Mouse (Mus musculus): ENCODE measurements around the gene Parvg. TPM values are rescaled to one million over a fixed set of nuclear protein-coding genes. Genes with fewer than 3 reads are reported as not detected.
A peak's percentile ranks its signal among the peaks of the same experiment; 100 is the strongest.

Gene Parvg
- polyA plus RNA-seq, 1 experiment from 2014 or later, result 1.6 TPM

DNA sequence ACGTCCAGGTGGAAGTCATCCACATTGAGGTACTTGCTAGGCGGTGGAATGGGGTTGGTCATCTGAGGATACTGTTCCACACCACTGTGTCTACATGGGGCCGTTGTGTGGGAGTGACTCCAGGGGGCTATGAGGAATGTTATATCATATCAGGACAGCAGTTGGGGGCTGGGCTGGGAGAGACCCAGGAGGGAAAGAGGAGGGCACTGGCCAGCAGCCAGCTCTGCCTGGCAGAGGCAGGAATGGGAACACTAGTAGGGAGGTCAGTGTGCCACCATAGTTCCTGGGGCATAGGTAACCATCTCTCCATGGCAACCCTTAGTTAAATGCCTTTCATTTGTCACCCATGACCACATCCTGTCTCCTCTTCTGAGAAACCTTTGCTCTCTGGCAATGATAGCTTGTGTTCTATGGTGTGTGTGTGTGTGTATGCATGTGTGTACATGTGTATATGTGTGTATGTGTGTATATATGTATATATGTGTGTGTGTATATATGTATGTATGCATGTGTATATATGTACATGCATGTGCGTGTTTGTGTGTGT lies 7.3 kb downstream of the Parvg start:
- WGBS, result 88% methylated on average over 4 of the region's 4 CpGs
- no peak overlapping the region for H3K9ac ChIP-seq
- H3K9me3 ChIP-seq, result no peaks in the 10 kb centered on the region
- H3K27ac ChIP-seq, result no peak overlapping the region
- 0 out of 2 replicates have a peak, but pooled peaks cover 4% of the 10 kb centered on the region for H3K4me1 ChIP-seq
- ATAC-seq (ENCODE audit: low FRiP score, low read depth), result no peak
- no peaks in the 10 kb centered on the region for H3K36me3 ChIP-seq
- no peaks in the 10 kb centered on the region for H3K27me3 ChIP-seq
- H3K4me2 ChIP-seq (replicated peaks), result no peak overlapping the region
- no peak overlapping the region for H3K4me3 ChIP-seq

DNA sequence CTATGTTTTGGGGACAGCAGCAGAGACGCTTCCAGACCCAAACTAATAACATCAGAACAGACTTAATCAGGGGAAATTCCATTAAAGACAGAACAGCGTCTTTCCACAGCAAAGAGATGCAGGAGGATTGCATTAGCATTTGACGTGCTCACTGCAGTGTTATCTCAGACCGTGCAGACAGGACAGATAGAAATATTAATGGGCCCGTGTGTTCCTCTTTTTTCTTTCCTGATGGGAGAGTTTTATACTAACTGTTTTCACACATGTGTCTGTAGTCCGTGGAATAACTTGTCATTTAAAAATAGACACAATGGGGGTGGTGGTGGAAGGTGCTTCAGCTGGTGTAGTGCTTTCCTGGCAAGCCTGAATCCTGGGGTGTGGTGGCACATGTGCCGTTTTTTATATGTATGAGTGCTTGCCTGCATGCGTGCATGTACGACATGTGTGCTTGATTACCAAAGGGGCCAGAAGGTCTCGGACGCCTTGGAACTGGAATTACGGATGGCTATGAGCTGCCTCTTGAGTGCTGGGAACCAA lies 12.5 kb downstream of the Parvg start:
- no peak overlapping the region for H3K9ac ChIP-seq
- H3K4me3 ChIP-seq, result no peak overlapping the region
- H3K9me3 ChIP-seq, result no peaks in the 10 kb centered on the region
- no peak overlapping the region for H3K27ac ChIP-seq
- no peak for ATAC-seq (ENCODE audit: low FRiP score, low read depth)
- 40% methylated on average over 12 of the region's 12 CpGs for WGBS
- 0 out of 2 replicates have a peak, but pooled peaks cover 3% of the 10 kb centered on the region for H3K27me3 ChIP-seq
- H3K4me1 ChIP-seq, result peaks cover 7% of the 10 kb centered on the region
- H3K4me2 ChIP-seq (replicated peaks), result no peak overlapping the region
- no peaks in the 10 kb centered on the region for H3K36me3 ChIP-seq

DNA sequence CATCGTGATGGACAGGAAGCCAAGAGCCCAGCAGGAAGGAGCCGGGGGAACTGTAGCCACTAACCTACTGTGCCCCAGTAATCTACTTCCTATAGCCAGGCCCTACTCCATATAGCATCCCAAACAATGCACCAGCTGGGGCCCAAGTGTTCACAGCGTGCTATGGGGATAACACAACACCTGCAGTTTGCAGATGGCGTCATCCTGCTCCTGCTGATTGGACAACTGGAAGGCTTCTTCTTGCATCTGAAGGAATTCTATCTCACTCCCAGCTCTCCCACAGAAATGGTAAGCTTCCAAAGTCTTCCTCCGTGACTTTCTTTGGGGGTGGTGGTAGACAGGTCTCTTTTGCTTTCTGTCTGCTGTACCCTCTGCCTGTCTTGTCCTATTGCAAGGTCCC lies 13.8 kb downstream of the Parvg start:
- no peak for ATAC-seq (ENCODE audit: low FRiP score, low read depth)
- no peaks in the 10 kb centered on the region for H3K9me3 ChIP-seq
- WGBS, result 74% methylated on average over 5 of the region's 5 CpGs

DNA sequence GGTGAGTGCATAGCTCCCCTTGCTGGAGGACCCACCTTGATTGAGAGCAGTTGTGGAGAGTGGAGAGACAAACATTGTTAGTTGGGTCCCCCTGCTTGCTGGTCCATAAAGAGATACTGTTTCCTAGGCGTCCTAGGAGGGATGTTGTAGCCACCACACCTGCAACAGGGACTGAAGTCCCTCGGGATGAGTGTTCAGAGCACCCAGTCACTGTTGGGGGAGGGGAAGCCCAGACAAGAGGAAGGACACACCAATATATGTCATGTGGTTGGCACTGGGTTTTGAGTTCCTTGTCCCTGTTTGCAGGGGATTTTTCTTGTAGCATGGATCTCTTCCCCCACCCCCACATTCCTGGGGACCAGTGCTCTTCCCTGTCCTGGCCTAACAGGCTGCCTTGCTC lies 17.1 kb downstream of the Parvg start:
- no peaks in the 10 kb centered on the region for H3K9me3 ChIP-seq
- H3K4me2 ChIP-seq (replicated peaks), result no peak overlapping the region
- peaks cover 25% of the 10 kb centered on the region for H3K4me1 ChIP-seq
- WGBS, result 49% methylated on average over 2 of the region's 2 CpGs
- H3K4me3 ChIP-seq, result no peak overlapping the region
- no peaks in the 10 kb centered on the region for H3K36me3 ChIP-seq
- peaks cover 7% of the 10 kb centered on the region; the same call in 1 of the 2 replicates for H3K27me3 ChIP-seq
- no peak overlapping the region for H3K27ac ChIP-seq
- no peak for ATAC-seq (ENCODE audit: low FRiP score, low read depth)
- no peak overlapping the region for H3K9ac ChIP-seq

More for the DNA sequence above, 13.8 kb downstream of the Parvg start:
- H3K9ac ChIP-seq, result no peak overlapping the region
- H3K4me2 ChIP-seq (replicated peaks), result no peak overlapping the region
- H3K4me1 ChIP-seq, result peaks cover 7% of the 10 kb centered on the region
- H3K4me3 ChIP-seq, result no peak overlapping the region
- H3K27me3 ChIP-seq, result peaks cover 7% of the 10 kb centered on the region; the same call in 1 of the 2 replicates
- H3K27ac ChIP-seq, result no peak overlapping the region
- H3K36me3 ChIP-seq, result no peaks in the 10 kb centered on the region

DNA sequence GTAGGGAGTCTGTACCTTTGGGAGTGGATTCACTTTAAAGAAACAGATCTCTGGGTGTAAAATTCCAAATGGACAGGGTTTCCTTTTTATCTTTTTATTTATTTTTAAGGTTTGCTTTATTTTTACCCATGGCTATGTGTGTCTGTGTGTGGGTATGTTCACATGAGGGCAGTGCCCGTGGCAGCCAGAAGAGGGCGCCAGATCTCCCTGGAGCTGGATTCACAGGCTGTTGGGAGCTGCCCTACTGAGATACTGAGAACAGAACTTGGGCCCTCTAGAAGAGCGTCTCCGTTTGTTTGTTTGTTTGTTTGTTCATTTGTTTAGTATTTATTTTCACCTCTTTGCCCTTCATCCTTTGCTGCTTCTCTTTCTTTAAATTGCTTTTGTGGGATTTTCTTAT lies 24.9 kb downstream of the Parvg start:
- WGBS, result 94% methylated on average over 4 of the region's 4 CpGs
- ATAC-seq (ENCODE audit: low FRiP score, low read depth), result no peak
- peaks cover 31% of the 10 kb centered on the region for H3K4me1 ChIP-seq

DNA sequence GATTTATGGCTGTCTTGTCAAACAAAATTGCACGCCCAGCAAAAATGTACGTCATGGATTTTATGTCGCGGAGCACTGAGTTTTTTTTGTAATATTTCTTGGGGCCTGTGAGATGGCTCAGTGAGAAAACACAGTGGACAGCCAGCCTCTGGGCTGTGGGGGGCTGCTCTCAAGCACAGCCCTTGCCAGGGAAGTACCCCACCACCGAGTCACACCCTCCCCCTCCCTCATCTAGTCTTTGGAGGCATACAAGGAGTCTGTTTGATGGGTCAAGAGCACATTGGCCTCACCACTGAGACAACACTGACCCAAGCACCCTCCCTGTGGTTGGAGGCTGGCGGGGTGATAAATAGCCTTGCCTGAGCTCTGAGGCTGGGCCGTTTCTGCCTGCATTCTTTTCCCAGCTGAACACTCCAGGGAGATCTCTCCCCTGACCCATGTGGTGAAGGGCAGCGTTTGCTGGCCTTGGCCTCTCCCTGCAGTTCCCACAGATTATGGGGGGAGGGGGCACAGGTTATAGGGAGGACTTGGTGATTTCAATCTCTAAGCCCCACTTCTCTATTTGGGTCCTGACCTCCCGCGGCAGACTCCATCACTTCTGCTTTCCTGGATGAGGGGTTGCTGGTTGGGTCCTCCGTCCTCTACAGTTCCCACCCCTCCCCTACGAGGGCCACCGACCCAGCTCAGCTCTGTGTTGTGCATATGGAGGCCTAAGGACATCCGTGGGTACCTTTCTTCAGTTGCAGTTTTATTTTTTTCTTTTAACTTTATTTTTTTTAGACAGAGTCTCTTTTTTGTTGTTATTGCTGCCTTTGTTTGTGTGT lies 26.3 kb downstream of the Parvg start:
- no peak for ATAC-seq (ENCODE audit: low FRiP score, low read depth)
- 58% methylated on average over 14 of the region's 14 CpGs for WGBS

More for the DNA sequence above, 24.9 kb downstream of the Parvg start:
- H3K36me3 ChIP-seq, result no peaks in the 10 kb centered on the region
- H3K4me3 ChIP-seq, result no peak overlapping the region
- peaks cover 9% of the 10 kb centered on the region; the same call in 1 of the 2 replicates for H3K9me3 ChIP-seq
- H3K27ac ChIP-seq, result no peak overlapping the region
- no peak overlapping the region for H3K9ac ChIP-seq
- H3K27me3 ChIP-seq, result no peaks in the 10 kb centered on the region
- no peak overlapping the region for H3K4me2 ChIP-seq (replicated peaks)

DNA sequence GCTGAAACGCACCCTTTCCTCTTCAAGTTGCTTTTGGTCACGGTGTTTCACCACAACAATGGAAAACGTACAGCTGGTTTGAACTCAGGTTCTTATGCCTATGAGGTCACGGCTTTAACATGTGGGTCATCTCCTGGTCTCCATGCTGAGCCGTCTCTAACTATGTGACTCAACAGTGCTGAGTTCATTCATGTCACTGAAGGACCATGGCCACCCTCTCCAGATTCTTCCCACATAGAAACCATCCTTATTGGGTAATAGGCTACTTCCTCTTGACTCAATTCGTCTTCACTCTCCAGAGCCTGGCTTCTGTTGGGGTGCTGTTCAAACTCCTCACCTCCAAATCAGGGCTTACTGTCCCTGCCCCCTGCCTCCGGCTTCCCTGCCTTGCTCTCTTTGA lies 27.5 kb downstream of the Parvg start:
- H3K9ac ChIP-seq, result no peak overlapping the region
- no peak overlapping the region for H3K4me2 ChIP-seq (replicated peaks)
- no peak overlapping the region for H3K4me3 ChIP-seq
- ATAC-seq (ENCODE audit: low FRiP score, low read depth), result no peak
- H3K36me3 ChIP-seq, result no peaks in the 10 kb centered on the region
- H3K9me3 ChIP-seq, result peaks cover 9% of the 10 kb centered on the region; the same call in 1 of the 2 replicates
- H3K27me3 ChIP-seq, result no peaks in the 10 kb centered on the region
- H3K4me1 ChIP-seq, result peaks cover 15% of the 10 kb centered on the region
- H3K27ac ChIP-seq, result peak overlapping the region; percentile 73; the same call in 1 of the 2 replicates
- 90% methylated on average over 7 of the region's 7 CpGs for WGBS

More for the DNA sequence above, 26.3 kb downstream of the Parvg start:
- no peaks in the 10 kb centered on the region for H3K36me3 ChIP-seq
- H3K4me1 ChIP-seq, result peaks cover 19% of the 10 kb centered on the region
- H3K27me3 ChIP-seq, result no peaks in the 10 kb centered on the region
- peaks cover 9% of the 10 kb centered on the region; the same call in 1 of the 2 replicates for H3K9me3 ChIP-seq
- no peak overlapping the region for H3K27ac ChIP-seq
- H3K4me2 ChIP-seq (replicated peaks), result no peak overlapping the region
- no peak overlapping the region for H3K4me3 ChIP-seq
- H3K9ac ChIP-seq, result no peak overlapping the region

DNA sequence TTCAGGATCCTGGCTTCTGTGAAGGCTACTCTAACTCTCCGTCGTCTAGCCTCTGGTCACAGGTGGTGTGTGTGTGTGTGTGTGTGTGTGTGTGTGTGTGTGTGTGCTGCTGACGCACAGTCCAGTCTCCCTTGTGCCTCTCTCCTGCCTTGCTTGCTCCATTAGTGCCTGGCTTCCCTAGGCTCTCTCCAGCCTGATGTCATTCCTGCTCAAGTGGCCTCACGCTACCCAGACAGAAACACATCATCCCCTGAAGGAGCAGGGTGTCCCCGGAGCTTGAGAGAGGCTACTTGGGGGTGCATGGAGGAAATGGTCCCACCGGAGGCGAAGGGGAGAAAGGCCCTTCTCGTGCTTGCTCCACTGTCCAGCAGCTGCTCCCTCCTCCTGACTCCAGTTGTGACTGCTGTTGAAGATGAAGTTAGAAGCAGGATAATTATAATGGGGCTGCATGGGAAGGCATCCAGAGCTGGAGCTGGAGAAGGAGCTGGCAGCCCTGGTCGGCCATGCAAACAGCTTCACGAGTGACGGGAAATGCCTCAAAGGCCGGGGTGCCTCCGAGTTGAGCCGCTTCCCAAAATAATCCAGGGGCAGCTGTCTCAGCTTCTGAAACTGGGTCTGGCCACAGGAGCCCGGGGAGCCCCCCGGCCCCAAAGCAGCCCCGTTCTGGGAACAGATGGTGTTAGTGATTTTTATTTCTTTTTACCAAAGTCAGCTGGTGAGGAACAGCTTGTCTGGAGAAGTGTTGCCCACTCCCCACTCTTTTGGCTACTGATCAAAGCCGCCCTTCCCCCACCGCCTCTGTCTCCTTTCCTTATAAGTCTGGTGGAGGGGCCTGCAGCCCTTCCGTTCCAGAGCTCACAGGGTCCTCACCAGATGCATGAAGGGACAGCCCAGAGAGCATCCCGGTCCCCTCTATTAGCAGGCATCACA lies 28.4 kb downstream of the Parvg start:
- 40% methylated on average over 21 of the region's 21 CpGs for WGBS
- Histone ChIP-seq H3K36me3 (no peaks in the 10 kb centered on the region), H3K27me3 (no peaks in the 10 kb centered on the region), H3K4me1 (peaks cover 15% of the 10 kb centered on the region), H3K9ac (no peak overlapping the region), H3K4me2 (replicated peaks) (peak overlapping the region; percentile 34), H3K27ac (peak overlapping the region; percentile 73), H3K9me3 (peaks cover 9% of the 10 kb centered on the region; the same call in 1 of the 2 replicates), H3K4me3 (no peak overlapping the region)
- peak; percentile 60 for ATAC-seq (ENCODE audit: low FRiP score, low read depth)

DNA sequence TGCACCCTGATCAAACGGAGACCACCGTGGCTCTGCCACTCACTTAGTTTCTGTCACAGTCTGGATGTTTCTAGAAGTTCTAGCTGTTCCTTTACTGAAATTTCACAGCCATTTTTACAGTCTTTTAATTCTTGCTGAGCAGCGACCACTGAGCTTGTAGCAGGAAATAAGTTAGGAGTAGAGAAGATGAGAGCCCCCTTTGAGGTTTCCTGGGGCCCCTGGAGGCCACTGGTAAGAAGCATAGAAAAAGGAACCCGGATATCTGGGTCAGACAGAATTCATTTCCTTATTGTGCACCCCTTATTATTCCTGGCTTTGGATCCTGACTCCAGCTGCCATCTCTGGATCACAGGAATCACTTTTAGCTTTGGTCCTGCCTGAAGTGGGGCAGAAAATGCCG lies 31.3 kb downstream of the Parvg start:
- Histone ChIP-seq H3K4me1 (peaks cover 19% of the 10 kb centered on the region), H3K4me3 (no peak overlapping the region), H3K36me3 (no peaks in the 10 kb centered on the region), H3K4me2 (replicated peaks) (no peak overlapping the region), H3K9ac (no peak overlapping the region), H3K9me3 (0 out of 2 replicates have a peak, but pooled peaks cover 4% of the 10 kb centered on the region), H3K27me3 (no peaks in the 10 kb centered on the region), H3K27ac (no peak overlapping the region)
- WGBS, result 70% methylated on average over 5 of the region's 5 CpGs
- no peak for ATAC-seq (ENCODE audit: low FRiP score, low read depth)

DNA sequence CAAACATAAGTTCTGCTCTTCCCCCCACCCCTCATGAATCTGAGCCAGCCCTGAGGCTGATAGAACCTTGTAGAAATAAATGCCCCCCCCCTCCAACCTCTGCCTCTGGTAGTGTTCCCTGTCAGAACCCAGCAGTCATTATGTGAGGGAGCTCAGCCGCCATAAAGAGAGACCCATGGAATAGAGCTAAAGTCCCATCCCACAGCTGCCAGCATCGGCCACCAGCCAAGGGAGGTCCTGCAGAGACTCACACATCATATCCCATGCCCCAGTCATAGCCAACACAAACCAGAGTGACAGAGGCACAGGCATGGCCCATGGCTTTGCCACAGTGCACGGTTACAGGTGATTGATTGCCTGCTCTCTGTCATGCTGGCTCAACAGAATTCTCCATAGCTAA lies 40.9 kb downstream of the Parvg start:
- H3K4me2 ChIP-seq (replicated peaks), result no peak overlapping the region
- H3K9me3 ChIP-seq, result peaks cover 3% of the 10 kb centered on the region; the same call in 1 of the 2 replicates
- H3K27ac ChIP-seq, result no peak overlapping the region
- no peak overlapping the region for H3K4me3 ChIP-seq
- no peak for ATAC-seq (ENCODE audit: low FRiP score, low read depth)
- 81% methylated on average over 3 of the region's 3 CpGs for WGBS
- no peaks in the 10 kb centered on the region for H3K36me3 ChIP-seq
- H3K27me3 ChIP-seq, result no peaks in the 10 kb centered on the region
- no peak overlapping the region for H3K9ac ChIP-seq
- H3K4me1 ChIP-seq, result peaks cover 21% of the 10 kb centered on the region

DNA sequence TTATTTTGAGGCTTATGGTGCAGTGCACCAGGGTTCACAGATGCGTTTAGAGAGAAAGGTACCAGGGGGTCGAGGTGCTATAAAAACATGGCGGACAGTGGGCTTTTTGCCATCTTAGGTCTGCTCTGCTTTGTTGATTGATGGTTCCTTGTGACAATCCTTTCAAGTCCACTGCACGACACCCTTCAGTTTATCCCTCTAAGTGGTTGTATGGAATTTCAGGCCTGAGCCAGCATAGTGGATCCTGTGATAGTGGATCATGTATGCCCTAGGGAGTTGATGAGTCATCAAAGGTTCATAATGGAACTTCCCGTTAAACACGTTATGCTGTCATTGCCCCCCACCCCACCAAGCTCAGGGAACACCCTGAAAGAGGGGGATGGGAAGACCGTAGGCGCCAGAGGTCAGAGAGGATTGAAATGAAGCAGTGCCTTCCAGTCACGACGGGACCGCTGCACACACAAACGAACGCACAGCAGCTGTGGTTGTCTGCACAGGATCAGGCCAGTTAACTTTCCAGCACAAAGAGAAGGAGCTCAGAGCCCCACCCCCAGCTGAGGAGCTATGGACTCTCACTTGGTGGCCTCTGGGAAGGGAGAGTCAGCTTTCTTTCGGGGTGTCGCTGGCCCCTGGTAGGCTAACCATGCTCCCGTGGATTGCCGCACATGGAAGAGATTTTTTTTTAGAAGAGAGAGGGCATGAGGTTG lies 42.0 kb downstream of the Parvg start:
- no peak for ATAC-seq (ENCODE audit: low FRiP score, low read depth)
- H3K36me3 ChIP-seq, result no peaks in the 10 kb centered on the region
- H3K9ac ChIP-seq, result no peak overlapping the region
- H3K4me3 ChIP-seq, result no peak overlapping the region
- H3K27ac ChIP-seq, result no peak overlapping the region
- H3K4me2 ChIP-seq (replicated peaks), result no peak overlapping the region
- 61% methylated on average over 17 of the region's 17 CpGs for WGBS
- H3K9me3 ChIP-seq, result peaks cover 3% of the 10 kb centered on the region; the same call in 1 of the 2 replicates
- no peaks in the 10 kb centered on the region for H3K27me3 ChIP-seq
- peaks cover 15% of the 10 kb centered on the region for H3K4me1 ChIP-seq
